Mouse (Mus musculus) small intestine, adult 2 months (tissue): ENCODE measurements around the gene Acnat1. TPM values are rescaled to one million over a fixed set of nuclear protein-coding genes. Genes with fewer than 3 reads are reported as not detected.
"Not testable (repeated sequence)": the region's sequence is repeated elsewhere in the genome, so short reads cannot be mapped to it uniquely, and the experiment has no call there.

Source experiments
- H3K27ac ChIP-seq: fragments of 200-500 bp; 2 replicates; pipeline ENCODE4 v1.5.1; 2012; ENCODE audit warnings: low read depth, low read length, control low read depth, inconsistent platforms; ENCODE audit not compliant: insufficient read depth
- H3K27me3 ChIP-seq: fragments of 200-500 bp; 2 replicates; pipeline ENCODE4 v1.6.1; 2012; ENCODE audit warnings: mild to moderate bottlenecking, moderate library complexity, low read length, inconsistent platforms; ENCODE audit not compliant: control insufficient read depth, insufficient read depth
- H3K36me3 ChIP-seq: fragments of 200-500 bp; 2 replicates; pipeline ENCODE4 v1.6.1; 2012; ENCODE audit warnings: mild to moderate bottlenecking, low read length, control low read depth, inconsistent platforms; ENCODE audit not compliant: control insufficient read depth, insufficient read depth
- H3K4me1 ChIP-seq: fragments of 200-500 bp; 2 replicates; pipeline ENCODE4 v1.6.1; 2012; ENCODE audit warnings: low read length, inconsistent platforms, mixed read lengths; ENCODE audit not compliant: control insufficient read depth, insufficient read depth, insufficient read length
- H3K4me3 ChIP-seq: fragments of 200-500 bp; 2 replicates; pipeline ENCODE4 v1.5.1; 2012; ENCODE audit warnings: low read depth, mild to moderate bottlenecking, control low read depth, inconsistent platforms, low read length, moderate library complexity
- CTCF ChIP-seq: fragments of 200-500 bp; IDR thresholded peaks from 2 replicates; pipeline ENCODE4 v1.5.1; 2012; ENCODE audit warnings: low read depth, mild to moderate bottlenecking, control low read depth, inconsistent platforms, low read length, moderate library complexity, mixed read lengths; ENCODE audit not compliant: insufficient replicate concordance, insufficient read length; ENCODE audit errors: extremely low read depth
- POLR2A ChIP-seq: fragments of 200-500 bp; IDR thresholded peaks from 2 replicates; pipeline ENCODE4 v1.6.1; 2012; ENCODE audit warnings: low read depth, mild to moderate bottlenecking, control low read depth, inconsistent platforms, low read length, moderate library complexity
- WGBS: fragments of 180-500 bp; shearing (Covaris S2); methylation state at CpG from one replicate; pipeline ENCODE4 v1.1.7; 2018; 5-methylcytosine and 5-hydroxymethylcytosine counted together
- polyA plus RNA-seq: library from polyadenylated mRNA; depleted of rRNA; stranded (reverse); fragments of >200 nt; gene quantifications from 2 replicates; pipeline ENCODE4 v1.2.3, GENCODE M21; 2012

Acnat1 gene
- polyA plus RNA-seq, 1 experiment = 6.5 TPM

GRCm38 (mm10) chr4:49509183-49509582 lies 35.5 kb upstream of the Acnat1 start:
- Histone ChIP-seq H3K4me1 (peaks cover 4% of the 10 kb centered on the region; the same call in 1 of the 2 replicates), H3K36me3 (peaks cover 15% of the 10 kb centered on the region), H3K27me3 (no peaks in the 10 kb centered on the region), H3K27ac (no peak overlapping the region), H3K4me3 (no peak overlapping the region)
- TF ChIP-seq POLR2A (no peak), CTCF (no peak)
- 91% methylated on average over 2 of the region's 2 CpGs for WGBS

- peak within 1 kb of the TSS; percentile 17; the same call in 1 of the 2 replicates for H3K4me3 ChIP-seq
- no peaks in the 10 kb centered on the region for H3K27me3 ChIP-seq
- H3K27ac ChIP-seq = peak within 1 kb of the TSS; percentile 75
- no peaks in the 10 kb centered on the region for H3K36me3 ChIP-seq
- H3K4me1 ChIP-seq = peaks cover 4% of the 10 kb centered on the region; the same call in 1 of the 2 replicates
- no peak for TF ChIP-seq POLR2A
- TF ChIP-seq CTCF = no peak
- 28% methylated on average over 3 of the region's 3 CpGs for WGBS
Observed at GRCm38 (mm10) chr4:49506386-49506785, 32.7 kb upstream of the Acnat1 start, which contains the start of gene Baat. TSS of gene Baat (minus strand) at chr4:49506557.

GRCm38 (mm10) chr4:49503563-49503962 lies 29.9 kb upstream of the Acnat1 start:
- Histone ChIP-seq H3K27ac (no peak overlapping the region), H3K4me3 (no peak overlapping the region), H3K4me1 (peaks cover 4% of the 10 kb centered on the region; the same call in 1 of the 2 replicates), H3K36me3 (no peaks in the 10 kb centered on the region), H3K27me3 (no peaks in the 10 kb centered on the region)
- TF ChIP-seq POLR2A (no peak), CTCF (no peak)
- WGBS = 63% methylated on average over 1 of the region's 1 CpGs

- 32% methylated on average over 3 of the region's 3 CpGs for WGBS
- H3K36me3 ChIP-seq, H3K4me3 ChIP-seq, H3K27me3 ChIP-seq: not testable (repeated sequence)
- H3K4me1 ChIP-seq = peaks cover 14% of the 10 kb centered on the region
- H3K27ac ChIP-seq = peak overlapping the region; percentile 66
Observed at GRCm38 (mm10) chr4:49485934-49486650, 12.4 kb upstream of the Acnat1 start.

- peak overlapping the region; percentile 66 for H3K27ac ChIP-seq
- H3K4me1 ChIP-seq = peaks cover 16% of the 10 kb centered on the region
Observed at GRCm38 (mm10) chr4:49485442-49485841, 11.7 kb upstream of the Acnat1 start.

GRCm38 (mm10) chr4:49480896-49481295 lies 7.2 kb upstream of the Acnat1 start:
- TF ChIP-seq POLR2A = no peak
- no peak for TF ChIP-seq CTCF
- H3K4me3 ChIP-seq = peak overlapping the region; percentile 69; the same call in 1 of the 2 replicates
- WGBS = 22% methylated on average over 3 of the region's 3 CpGs
- peaks cover 16% of the 10 kb centered on the region for H3K4me1 ChIP-seq
- no peaks in the 10 kb centered on the region for H3K27me3 ChIP-seq
- H3K36me3 ChIP-seq = peaks cover 4% of the 10 kb centered on the region; the same call in 1 of the 2 replicates
- H3K27ac ChIP-seq = peak overlapping the region; percentile 85

More at GRCm38 (mm10) chr4:49485442-49485841, 11.7 kb upstream of the Acnat1 start:
- no peaks in the 10 kb centered on the region for H3K36me3 ChIP-seq
- H3K27me3 ChIP-seq = no peaks in the 10 kb centered on the region
- TF ChIP-seq CTCF = no peak
- TF ChIP-seq POLR2A = no peak
- H3K4me3 ChIP-seq = no peak overlapping the region

GRCm38 (mm10) chr4:49480104-49480760 lies 6.5 kb upstream of the Acnat1 start:
- Histone ChIP-seq H3K4me1 (peaks cover 14% of the 10 kb centered on the region; the same call in 1 of the 2 replicates), H3K27me3 (no peaks in the 10 kb centered on the region), H3K27ac (peak overlapping the region; percentile 85), H3K4me3 (peak overlapping the region; percentile 69), H3K36me3 (peaks cover 4% of the 10 kb centered on the region; the same call in 1 of the 2 replicates)
- WGBS = 15% methylated on average over 21 of the region's 21 CpGs
- TF ChIP-seq POLR2A (peak; percentile 29; the same call in 1 of the 2 replicates), CTCF (no peak)

- not testable (repeated sequence) for H3K4me3 ChIP-seq, H3K36me3 ChIP-seq, H3K27me3 ChIP-seq
- Histone ChIP-seq H3K4me1 (peaks cover 18% of the 10 kb centered on the region; the same call in 1 of the 2 replicates), H3K27ac (peak overlapping the region; percentile 45; the same call in 1 of the 2 replicates)
- WGBS = 12% methylated on average over 2 of the region's 2 CpGs
Observed at GRCm38 (mm10) chr4:49479035-49479434, 5.3 kb upstream of the Acnat1 start.
